Mouse (Mus musculus) hindlimb bud, embryonic 11.5 days (tissue): ENCODE data around the gene Slc13a1.
"Not testable (repeated sequence)": the region's sequence is repeated elsewhere in the genome, so short reads cannot be mapped to it uniquely, and the experiment has no call there.

ENCODE experiments used
- DNase-seq: peaks from one replicate; pipeline ENCODE4 v3.0.0-alpha.2; 2012; ENCODE audit warnings: low read depth, low spot score; ENCODE audit errors: extremely low spot score

Gene Slc13a1

DNA sequence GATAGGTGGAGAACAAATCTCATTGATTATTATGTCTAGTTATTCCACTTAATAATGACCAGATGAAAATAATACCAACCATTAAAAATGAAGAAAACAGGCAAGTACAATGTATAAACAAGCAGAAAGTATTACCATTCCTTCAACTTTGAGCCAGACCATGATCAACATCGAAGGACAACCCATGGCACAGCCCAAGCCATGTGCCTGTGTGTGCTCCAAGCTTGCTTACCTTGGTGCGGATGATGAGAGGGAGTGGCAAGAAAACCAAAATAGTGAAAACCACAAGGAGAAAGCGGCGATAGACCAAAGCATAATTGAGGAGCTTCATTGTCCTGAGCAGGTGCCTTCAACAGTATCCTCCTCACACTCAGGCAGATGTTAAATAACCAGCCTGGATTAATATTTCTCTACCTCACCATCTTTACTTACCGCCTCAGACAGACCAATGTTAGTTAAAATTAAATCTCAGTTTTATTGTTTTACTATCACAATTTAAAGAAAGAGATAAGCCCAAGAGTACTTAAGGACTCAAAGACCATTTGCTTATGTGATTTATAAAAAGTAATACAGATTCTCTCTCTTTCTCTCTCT lies at the start of gene Slc13a1:
Gene Slc13a1, minus strand, starts transcription at position 359 of the 594 bp plus-strand sequence.
- DNase-seq = no peak

DNA sequence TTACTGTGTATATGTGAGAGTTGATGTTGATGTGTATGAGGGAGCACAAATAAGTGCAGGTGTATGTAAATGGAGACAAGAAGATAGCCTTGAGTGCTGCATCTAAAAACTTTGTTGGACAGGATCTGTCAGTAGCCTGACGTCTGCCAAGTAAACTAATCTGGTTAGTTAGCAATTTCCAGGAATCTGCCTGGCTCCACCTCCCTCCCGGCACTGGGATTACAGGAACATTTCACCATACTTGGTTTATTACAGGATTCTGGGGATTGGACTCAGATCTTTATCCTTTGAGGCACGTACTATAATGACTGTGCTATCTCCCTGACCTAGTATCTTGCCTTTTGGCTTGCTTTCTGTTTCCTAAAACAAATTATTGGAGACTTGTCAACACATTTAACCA lies 40.0 kb upstream of the Slc13a1 start:
- no peak for DNase-seq

DNA sequence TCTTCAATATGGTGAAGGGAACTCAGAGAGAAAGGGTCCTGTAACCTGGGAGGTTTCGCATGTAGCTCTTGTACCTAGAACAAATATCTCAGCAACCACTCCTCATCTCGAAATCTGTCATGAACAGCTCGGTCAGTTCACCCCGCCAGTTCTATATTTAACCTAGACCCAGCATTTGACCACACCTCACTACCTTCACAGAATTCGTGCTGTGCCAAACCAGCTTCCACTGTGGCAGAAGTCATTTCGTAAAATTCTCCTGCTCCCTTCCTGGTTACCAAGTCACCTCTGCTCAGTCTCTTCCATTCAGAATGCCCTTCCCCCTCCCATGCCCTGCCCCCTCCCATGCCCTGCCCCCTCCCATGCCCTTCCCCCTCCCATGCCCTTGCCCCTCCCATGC lies 34.3 kb upstream of the Slc13a1 start:
- no peak for DNase-seq

DNA sequence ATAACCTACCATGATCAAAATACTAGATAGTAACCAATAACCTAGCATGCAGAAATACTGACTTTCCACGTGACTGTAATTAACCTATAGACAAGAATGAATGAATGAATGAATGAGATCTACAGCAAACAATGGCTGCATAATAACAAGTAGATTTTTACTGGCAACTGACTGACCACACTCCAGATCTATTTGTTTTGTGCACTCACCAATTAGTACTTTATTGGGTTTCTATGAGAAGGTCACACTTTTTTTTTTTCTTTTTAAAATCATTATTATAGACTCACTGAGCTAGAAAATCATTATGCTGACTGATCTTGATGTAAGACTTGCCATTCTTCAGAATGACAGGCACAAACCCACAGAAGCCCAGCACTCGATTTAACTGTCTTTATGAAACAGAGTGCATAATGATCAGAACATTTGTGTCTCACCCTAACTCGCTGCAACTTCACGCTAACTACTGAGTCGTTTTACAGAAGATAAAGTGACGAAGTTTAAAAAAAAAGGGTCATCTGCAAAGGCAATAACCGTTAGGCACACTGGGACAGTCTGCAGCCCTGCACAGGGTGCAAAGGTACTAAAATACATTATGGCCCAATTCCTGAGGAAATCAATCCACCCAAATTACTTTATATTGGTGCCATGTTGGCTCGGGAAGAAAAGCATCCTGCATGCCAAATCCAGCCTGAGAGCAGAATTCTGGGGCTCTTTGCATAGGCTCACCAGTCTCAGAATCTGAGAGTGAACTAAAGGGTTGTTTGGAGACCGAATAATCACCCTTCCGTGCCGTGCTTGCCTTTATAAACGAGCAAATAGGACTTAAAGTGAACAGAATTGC lies 33.0 kb upstream of the Slc13a1 start:
- no peak for DNase-seq

DNA sequence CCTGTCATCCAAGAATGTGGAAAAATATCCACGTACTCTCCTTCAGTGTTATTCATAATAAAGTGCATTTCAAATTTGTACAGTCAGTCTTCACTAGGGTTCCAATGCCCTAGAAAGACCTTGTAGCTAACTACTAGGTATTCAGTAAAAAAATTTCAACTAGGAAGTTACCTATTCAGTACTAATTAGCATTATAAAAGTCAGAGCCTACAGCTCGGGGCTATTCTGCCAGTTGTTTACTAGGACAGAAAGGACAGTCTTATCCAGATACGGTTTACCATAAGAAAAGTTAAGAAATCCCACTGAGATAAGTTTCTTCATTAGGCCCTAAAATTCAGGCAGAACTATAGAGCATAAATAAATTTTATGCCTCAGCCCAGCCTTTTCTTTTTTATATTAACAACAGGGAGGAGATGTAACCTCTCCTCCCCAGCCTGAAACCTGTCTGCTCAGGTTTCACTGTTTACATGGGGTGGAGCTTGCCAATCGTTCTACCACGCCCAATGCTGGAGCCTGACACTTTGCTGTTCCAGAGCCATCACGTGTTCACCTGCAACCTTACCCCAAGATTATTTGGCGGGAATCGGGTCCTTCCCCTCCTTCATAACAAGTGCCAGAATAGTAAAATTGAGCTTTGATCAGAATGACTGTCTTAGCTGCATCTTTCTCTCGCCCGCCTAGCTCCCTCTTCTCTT lies 29.8 kb upstream of the Slc13a1 start:
- not testable (repeated sequence) for DNase-seq

DNA sequence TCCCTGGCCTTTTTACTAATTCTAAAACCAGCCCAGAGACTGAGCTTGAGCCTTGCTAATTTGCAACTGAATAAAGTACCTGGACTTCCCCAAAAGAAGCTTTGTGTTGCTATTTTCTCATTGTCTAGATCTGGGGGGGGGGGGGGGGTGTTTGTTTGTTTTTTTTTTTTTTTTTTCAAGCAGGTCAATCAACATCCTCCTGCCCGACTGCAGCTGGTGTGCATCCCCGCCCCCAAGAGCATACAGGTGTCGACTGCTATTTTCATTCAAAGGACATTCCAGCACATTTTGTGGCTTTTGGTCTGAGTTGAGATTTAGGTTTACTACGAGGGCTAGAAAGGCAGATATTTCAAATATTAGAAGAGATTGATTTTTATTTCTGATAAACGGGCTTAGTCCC lies 28.5 kb upstream of the Slc13a1 start:
- not testable (repeated sequence) for DNase-seq

DNA sequence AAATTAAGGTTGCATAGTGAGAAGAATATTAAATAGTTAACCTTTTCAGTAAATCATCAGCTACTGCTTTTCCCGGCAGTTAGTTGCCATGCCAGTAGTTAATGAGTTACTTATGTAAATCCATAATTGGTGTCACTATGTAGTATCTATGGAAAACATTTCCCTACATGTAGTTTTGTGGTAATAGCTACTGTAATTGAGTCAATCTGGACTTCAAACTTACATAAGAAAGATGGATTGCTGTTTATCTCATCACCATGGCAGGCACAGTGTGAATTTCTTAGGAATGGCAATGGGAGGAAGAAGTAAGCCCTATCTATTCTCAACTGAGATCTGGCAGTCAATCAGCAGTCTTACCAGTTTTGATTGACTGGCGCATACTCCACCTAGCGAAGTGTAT lies 15.5 kb upstream of the Slc13a1 start:
- no peak for DNase-seq

DNA sequence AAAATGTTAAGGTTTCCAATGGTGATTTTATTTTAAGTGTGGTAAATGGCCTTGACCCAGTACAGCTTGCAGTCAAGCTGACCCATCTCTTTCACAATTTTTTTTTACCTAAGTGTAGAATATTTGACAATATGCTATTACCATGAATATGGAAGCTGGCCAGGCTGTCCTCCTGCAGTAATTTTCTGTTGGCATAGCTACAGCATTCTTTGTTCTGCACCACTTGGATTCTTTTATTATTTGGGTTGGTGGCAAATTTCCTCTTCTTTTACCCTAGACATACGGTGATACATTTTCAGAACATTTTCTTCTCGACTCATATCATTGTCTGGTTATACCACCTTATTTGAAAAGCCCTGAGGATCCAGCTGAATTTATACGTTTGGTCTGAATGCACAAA lies 7.5 kb upstream of the Slc13a1 start:
- no peak for DNase-seq

DNA sequence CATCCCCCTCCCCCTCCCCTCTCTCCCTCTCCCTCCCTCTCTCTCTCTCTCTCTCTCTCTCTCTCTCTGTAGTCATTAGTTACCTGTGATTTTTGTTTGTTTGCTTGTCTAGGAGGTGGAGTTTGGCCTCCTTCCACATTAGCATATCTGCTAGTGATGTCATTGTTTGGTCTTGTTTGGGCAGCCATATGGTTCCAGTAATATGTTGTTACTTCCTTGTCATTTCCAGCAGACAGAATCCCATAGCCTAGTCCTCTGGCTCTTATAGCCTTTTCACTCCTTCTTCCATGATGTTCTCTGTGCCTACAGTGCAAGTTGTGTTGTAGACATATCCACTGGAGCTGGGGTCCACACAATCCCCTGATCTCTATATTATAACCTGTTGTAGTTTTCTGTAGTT lies 6.1 kb upstream of the Slc13a1 start:
- no peak for DNase-seq

DNA sequence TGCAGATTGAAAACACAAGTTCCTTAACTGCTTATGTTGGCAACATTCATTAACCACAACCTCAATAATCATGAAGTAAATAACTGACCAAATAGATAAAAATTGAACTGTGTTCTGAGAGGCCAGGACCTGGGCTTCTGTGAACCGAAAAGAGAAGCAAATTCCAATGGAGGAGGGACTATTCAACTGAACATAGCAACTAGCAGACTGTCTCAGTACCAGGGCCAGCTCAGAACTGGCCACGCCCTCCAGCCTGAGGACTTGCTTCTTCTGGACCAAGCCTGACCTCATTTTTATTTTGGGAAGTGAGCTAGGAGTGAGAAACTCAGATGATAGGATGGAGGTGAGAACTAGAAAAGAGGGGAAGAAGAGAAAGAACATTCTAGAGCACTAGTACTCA lies 4.8 kb upstream of the Slc13a1 start:
- no peak for DNase-seq

DNA sequence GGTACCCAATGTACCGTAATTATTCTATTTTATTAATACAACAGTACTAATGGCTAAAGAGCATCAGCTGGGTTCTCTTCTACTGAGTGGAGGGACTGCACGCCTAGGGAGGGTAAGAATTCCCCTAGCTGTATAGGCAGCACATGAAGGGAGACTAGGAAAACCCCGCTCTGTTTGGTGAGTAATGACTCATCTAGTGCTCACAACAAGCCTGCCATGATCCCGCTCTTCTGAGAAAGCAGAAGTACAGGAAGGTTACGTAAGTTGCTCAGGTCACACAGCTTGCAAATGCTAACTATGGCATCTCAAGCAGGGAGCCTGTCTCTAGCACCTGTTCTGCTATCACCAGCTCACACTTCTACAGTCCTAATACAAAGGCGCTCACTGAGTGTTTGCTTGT lies 1.1 kb downstream of the Slc13a1 start:
- no peak for DNase-seq

DNA sequence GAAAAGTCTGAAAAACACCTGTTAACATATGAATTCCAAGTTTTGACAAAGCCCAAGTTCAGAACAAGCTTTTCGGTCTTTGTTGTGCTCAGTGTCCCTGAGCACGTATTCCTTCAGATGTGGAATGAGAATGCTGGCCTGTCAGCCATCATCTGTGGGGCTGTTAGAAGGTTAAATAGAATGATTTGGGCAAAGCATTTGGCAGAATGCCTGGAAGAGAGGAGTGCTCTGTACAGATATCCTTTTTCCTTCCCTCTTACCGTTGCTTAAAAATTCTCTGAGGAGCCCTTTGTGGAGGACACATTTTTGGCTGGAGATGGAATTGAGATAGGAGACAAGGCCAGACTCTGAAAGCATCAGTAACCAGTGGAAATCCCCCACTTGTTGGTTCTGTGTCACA lies 2.6 kb downstream of the Slc13a1 start:
- no peak for DNase-seq

DNA sequence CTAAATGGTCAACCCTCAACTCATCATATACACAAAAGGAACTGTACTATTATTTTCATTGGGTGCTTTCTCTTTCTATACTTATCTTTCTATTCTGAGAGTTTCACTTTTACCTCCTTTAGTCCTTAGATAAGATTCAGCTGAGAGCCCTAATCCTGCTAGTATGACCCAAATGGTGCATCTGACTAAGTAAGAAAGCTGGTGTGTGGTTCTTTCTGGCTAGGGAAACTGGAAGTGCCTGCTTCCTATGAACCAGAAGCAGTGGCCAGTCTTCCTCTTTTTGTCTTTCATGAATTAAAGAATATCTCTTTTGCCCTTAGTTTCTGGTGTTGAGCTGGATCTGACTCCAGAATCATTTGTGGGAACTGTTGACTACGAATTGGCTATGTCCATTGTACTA lies 8.1 kb downstream of the Slc13a1 start:
- no peak for DNase-seq

DNA sequence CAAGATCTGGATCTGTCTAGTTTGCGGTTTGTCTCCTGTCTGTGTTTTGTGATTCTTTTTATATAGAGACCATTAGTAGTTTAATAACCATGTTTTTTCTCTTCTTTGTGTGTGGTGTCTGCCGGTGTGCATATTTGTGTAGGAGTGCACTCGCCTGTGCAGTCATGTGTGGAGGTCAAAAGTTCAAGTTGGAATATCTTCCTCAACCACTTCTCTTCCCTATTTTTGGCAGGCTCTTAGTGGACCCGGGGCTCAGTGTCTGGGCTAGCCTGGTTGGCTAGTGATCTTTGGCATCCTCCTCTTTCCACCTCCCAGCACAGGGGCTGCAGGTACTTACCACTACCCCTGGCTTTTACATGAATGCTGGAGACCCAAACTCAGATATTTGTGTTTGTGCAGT lies 13.0 kb downstream of the Slc13a1 start:
- no peak for DNase-seq

DNA sequence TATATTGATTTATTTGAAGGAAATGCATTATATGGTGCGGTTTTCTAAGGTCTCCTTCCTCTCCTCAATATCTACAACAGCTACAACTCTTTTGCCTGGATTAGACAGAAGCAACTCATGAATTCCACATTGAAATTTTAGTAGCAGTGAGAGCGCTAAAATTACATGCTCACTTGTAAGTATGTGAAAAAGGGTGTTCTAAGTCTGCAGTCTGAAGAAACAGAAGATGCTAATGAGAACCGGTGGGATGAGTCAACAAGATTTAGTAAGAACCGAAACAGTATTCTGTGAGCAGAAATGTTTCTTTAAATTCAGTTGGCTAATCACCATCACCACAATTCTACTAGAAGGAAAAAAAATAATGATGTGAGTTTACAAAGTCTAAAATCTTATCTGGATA lies 34.9 kb downstream of the Slc13a1 start:
- no peak for DNase-seq

DNA sequence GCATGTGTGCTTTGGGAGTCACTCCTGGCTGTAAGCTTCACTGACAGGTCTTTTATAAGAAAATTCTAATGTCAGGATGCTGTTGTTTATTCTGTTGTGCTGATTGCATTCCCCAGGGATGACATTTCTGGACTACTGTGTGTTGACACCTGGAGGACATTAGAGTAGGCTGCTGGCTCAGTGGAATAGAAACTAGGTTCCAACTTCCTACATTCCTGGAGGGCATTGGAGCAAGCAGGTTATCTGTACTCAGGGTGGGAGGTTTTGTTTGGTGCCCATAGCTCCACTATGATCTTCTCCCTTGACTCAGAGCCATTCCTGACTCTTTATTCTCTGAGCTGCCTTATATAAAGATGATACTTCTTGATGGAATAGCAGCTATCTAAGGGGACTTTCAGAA lies 45.3 kb downstream of the Slc13a1 start:
- DNase-seq = no peak

DNA sequence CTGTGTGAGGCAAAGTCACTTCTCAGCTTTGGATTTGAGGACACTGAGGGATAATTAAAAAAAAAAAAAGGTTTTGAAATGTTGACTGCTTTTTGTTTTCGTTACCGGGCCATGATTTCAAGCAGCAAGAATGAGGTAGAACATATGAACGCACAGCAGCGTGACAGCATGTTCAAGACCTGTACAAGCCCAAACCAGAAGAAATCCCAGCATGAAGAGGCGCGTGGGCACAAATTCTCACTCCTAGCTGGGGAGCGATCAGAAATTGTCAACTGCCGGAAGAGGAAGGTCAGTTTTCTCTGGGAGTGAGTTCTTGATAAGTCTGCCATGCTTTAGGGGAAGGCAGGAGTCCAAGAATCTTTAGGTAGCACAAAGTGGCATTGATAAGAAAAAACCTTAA lies 56.3 kb downstream of the Slc13a1 start:
- no peak for DNase-seq

DNA sequence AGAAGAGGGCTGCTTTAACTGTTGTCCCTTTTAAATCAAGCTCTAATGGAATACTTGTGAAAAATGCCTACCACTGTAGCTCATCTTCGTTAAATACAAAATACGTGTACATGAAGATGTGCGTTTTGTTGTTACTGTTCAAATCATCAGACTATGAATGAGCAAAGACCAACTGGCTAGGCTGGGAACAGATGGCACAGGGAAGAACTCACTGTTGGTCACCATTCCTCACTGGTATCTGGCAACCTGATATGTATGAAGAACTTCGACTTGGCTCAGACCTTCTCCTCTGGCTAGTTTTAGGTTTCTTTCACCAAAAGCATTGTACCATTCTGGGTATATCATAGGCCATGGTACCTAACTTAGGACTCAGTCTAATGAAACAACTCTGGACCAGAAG lies 59.4 kb downstream of the Slc13a1 start:
- no peak for DNase-seq

DNA sequence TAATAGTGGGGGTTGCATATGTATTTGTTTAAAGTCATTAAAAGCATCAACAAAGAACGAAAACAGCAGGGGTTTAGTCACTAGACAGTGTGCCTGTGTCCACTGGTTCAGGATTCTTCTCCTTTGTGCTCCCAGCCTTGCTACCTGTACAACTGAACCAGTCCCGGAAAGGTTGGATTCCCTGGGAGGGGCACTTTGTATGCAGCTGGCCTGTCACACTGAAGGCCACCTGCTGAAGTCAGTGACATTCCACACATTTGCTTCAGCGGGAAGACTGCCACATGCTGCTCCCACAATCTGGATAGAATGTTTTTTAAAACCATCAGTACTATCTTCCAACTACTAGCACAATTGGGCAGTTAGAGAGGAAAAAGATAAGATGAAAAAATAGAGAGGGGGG lies 61.7 kb downstream of the Slc13a1 start:
- no peak for DNase-seq

DNA sequence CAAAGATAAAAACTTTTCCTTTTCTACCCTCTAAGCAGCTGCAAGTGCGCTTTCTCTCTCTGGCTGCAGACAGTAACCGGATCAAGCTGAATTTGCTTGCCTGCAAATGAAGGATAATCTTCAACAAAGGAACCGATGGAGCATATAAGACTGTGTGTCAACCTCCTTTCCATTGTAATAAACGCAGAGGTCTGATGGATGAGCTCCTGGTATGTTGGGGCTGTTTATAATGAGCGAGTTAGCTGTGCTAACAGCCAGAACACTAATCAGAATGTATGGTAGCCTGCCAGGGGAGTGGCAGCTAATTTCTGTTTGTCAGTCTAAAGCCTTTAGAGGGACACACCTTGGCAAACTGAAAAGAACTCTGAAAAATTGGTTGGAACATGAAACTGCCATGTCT lies 62.2 kb downstream of the Slc13a1 start:
- no peak for DNase-seq

DNA sequence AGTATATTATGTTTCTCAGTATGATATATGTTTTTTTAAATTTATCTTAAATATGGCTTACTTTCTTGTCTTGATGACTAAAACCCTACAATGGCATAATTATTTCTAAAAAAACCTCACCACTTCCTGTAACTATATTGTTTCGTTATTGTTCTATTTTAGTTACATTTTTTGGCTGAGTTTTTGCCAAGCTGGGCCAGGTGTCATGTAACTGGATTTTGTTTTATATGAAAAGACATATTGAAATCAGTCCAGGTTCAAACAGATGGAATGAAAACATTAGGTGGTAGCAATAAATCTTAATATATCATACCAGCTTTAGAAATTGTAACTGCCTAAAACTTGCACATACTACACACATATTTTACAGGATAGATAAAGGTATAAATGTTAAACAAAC lies 66.6 kb downstream of the Slc13a1 start:
- DNase-seq = no peak

DNA sequence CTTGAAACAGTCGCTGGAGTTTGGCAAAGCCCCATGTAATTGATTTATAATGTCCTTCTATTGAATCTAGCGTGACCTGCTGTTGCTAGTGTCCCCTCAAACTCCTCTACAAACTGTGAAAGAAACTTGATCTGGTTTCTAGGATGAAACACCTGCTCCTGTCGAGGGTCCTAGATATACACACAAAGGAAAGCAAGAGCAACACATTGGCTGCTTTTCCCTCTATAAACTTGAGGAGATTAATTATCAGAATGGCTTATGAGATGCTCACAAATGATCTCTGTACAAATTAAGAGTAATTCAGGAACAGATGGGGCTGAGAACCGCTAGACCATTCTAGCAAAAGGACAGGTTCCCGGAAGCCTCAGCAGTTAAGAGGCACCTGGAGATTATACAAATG lies 67.2 kb downstream of the Slc13a1 start:
- DNase-seq = no peak
